Mouse (Mus musculus): ENCODE measurements around the gene Nsmce3.
A peak's percentile ranks its signal among the peaks of the same experiment; 100 is the strongest.

The Nsmce3 gene

GRCm38 (mm10) chr7:64862978-64863377 lies 9.8 kb downstream of the Nsmce3 start:
- no peak for DNase-seq (ENCODE audit: low read depth, low spot score)

- DNase-seq (ENCODE audit: low read depth, low spot score) = no peak
These were observed 16.2 kb downstream of the Nsmce3 start for GRCm38 (mm10) chr7:64856526-64857082.

- no peak for DNase-seq (ENCODE audit: low read depth, low spot score)
These were observed 16.8 kb downstream of the Nsmce3 start for GRCm38 (mm10) chr7:64855976-64856375.

- DNase-seq (ENCODE audit: low read depth, low spot score) = no peak
These were observed 17.3 kb downstream of the Nsmce3 start for GRCm38 (mm10) chr7:64855389-64855927.

GRCm38 (mm10) chr7:64850791-64851190 lies 22.0 kb downstream of the Nsmce3 start:
- peak; percentile 68 for DNase-seq (ENCODE audit: low read depth, low spot score)

- no peak for DNase-seq (ENCODE audit: low read depth, low spot score)
These were observed 25.4 kb downstream of the Nsmce3 start for GRCm38 (mm10) chr7:64847366-64847899.

GRCm38 (mm10) chr7:64846061-64846460 lies 26.7 kb downstream of the Nsmce3 start:
- no peak for DNase-seq (ENCODE audit: low read depth, low spot score)

GRCm38 (mm10) chr7:64840946-64841659 lies 31.7 kb downstream of the Nsmce3 start:
- no peak for DNase-seq (ENCODE audit: low read depth, low spot score)

GRCm38 (mm10) chr7:64840576-64840895 lies 32.3 kb downstream of the Nsmce3 start:
- DNase-seq (ENCODE audit: low read depth, low spot score) = no peak

GRCm38 (mm10) chr7:64839801-64840575 lies 32.8 kb downstream of the Nsmce3 start:
- DNase-seq (ENCODE audit: low read depth, low spot score) = peak; percentile 98

GRCm38 (mm10) chr7:64839281-64839680 lies 33.5 kb downstream of the Nsmce3 start:
- no peak for DNase-seq (ENCODE audit: low read depth, low spot score)

GRCm38 (mm10) chr7:64830214-64830995 lies 42.4 kb downstream of the Nsmce3 start:
- peak; percentile 53 for DNase-seq (ENCODE audit: low read depth, low spot score)

GRCm38 (mm10) chr7:64821081-64821480 lies 51.7 kb downstream of the Nsmce3 start:
- no peak for DNase-seq (ENCODE audit: low read depth, low spot score)

- no peak for DNase-seq (ENCODE audit: low read depth, low spot score)
These were observed 53.1 kb downstream of the Nsmce3 start for GRCm38 (mm10) chr7:64819683-64820082.
